Comparison of ENCODE assay signal across 14 mouse cellular contexts in the genomic region with DNA sequence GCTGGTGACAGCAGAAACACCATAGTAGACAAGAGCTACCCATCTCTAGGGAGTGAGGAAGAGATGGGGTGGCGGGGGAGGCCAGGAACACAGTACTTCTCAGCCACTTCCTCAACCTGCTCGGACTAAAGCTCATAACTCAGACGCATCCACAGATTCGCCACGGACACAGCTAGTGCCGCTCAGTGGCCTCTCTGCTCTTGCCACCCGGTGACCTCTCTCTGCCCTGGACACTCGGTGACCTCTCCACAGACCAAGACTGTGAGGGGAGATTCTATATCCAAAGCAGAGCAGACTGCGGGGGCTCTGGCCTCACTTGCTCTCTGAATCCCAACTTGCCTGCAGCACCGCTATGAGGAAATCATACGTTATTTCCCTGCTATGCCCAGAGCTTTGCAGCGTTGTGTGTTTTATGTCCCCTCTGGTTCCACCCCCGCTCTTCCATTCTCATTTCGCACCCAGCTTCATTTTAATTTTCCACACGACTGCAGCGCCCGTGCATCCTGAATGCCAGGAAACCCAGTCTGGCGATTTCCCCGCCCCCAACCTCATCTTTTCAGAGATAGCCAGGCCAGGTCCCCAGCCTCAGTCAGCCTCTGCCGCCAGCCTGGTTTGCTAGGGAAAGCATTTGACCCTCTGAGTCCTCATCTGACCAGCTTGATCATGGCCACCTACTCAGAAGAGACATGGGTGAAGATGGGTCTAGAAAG. TPM values are rescaled to one million over a fixed set of nuclear protein-coding genes. Genes with fewer than 3 reads are reported as not detected.
DNase-seq lines count a peak whose midpoint lies in the region; ATAC-seq lines count a peak whose summit lies in the region.
"Had no signal": no experiment of that assay in that cellular context is flagged by ENCODE, and none has a peak within 500 bp of the region (broad histone marks: within the 10 kb centered on the region; RNA-seq: fewer than 3 reads in every experiment).

No protein-coding gene starts in this region.

- H3K4me2 ChIP-seq in forebrain, embryonic 11.5 days (ENCODE audit: low read depth, low read length, severe bottlenecking): no peak overlapping the region
- no peak overlapping the region for H3K4me2 ChIP-seq in forebrain, embryonic 13.5 days
- H3K4me2 ChIP-seq in neural tube, embryonic 15.5 days: peak overlapping the region; percentile 29
- H3K4me2 ChIP-seq in forebrain, embryonic 12.5 days: no peak overlapping the region
- H3K4me2 ChIP-seq: lung, embryonic 14.5 days had no signal

- no peaks in the 10 kb centered on the region for H3K4me1 ChIP-seq in forebrain, embryonic 11.5 days (replicated peaks; ENCODE audit: control insufficient read depth, insufficient read depth, low read length)
- H3K4me1 ChIP-seq in forebrain, embryonic 13.5 days: no peaks in the 10 kb centered on the region
- peaks cover 9% of the 10 kb centered on the region for H3K4me1 ChIP-seq in neural tube, embryonic 15.5 days
- H3K4me1 ChIP-seq in forebrain, embryonic 12.5 days: peaks cover 3% of the 10 kb centered on the region; the same call in 1 of the 2 replicates

- no peaks in the 10 kb centered on the region for H3K36me3 ChIP-seq in forebrain, embryonic 11.5 days (ENCODE audit: control insufficient read depth, insufficient read depth, low read length)
- H3K36me3 ChIP-seq in forebrain, embryonic 13.5 days (ENCODE audit: poor library complexity, severe bottlenecking): no peaks in the 10 kb centered on the region
- no peaks in the 10 kb centered on the region for H3K36me3 ChIP-seq in neural tube, embryonic 15.5 days
- no peaks in the 10 kb centered on the region for H3K36me3 ChIP-seq in forebrain, embryonic 12.5 days (replicated peaks)

- no peak overlapping the region for H3K27ac ChIP-seq in forebrain, embryonic 11.5 days (ENCODE audit: low read depth, low read length)
- H3K27ac ChIP-seq in forebrain, embryonic 13.5 days: no peak overlapping the region
- peak overlapping the region; percentile 56 for H3K27ac ChIP-seq in neural tube, embryonic 15.5 days (replicated peaks)
- H3K27ac ChIP-seq in forebrain, embryonic 12.5 days: no peak overlapping the region

- ATAC-seq in forebrain, embryonic 11.5 days (replicated peaks; ENCODE audit: low FRiP score): no peak
- ATAC-seq in forebrain, embryonic 13.5 days: no peak
- ATAC-seq in neural tube, embryonic 15.5 days (ENCODE audit: low FRiP score): no peak
- no peak for ATAC-seq in forebrain, embryonic 12.5 days (ENCODE audit: low FRiP score)

- DNase-seq in forebrain, embryonic 11.5 days (ENCODE audit: low spot score): peak; percentile 45
- peak; percentile 33 to 53 for DNase-seq in kidney, postnatal 4 days
- DNase-seq in kidney, adult 18-20 months: no peak
- DNase-seq in right cerebral cortex, adult 18-20 months: peak; percentile 16
- no peak for DNase-seq in right cerebral cortex, postnatal 36 days (ENCODE audit: low spot score in 2 of 2)
- DNase-seq: cerebellum, adult 18-20 months; heart, adult 18-20 months; kidney, adult 8-10 months; lung, embryonic 14.5 days had no signal

- H3K9me3 ChIP-seq in forebrain, embryonic 11.5 days (ENCODE audit: control insufficient read depth, low read length): no peaks in the 10 kb centered on the region
- no peaks in the 10 kb centered on the region for H3K9me3 ChIP-seq in forebrain, embryonic 13.5 days (replicated peaks)
- no peaks in the 10 kb centered on the region for H3K9me3 ChIP-seq in neural tube, embryonic 15.5 days (replicated peaks)
- H3K9me3 ChIP-seq in forebrain, embryonic 12.5 days: no peaks in the 10 kb centered on the region

- no peaks in the 10 kb centered on the region for H3K27me3 ChIP-seq in forebrain, embryonic 11.5 days (ENCODE audit: control insufficient read depth, insufficient read depth, low read length)
- H3K27me3 ChIP-seq in forebrain, embryonic 13.5 days: peaks cover 17% of the 10 kb centered on the region
- peaks cover 5% of the 10 kb centered on the region; the same call in 1 of the 2 replicates for H3K27me3 ChIP-seq in neural tube, embryonic 15.5 days (replicated peaks)
- H3K27me3 ChIP-seq in forebrain, embryonic 12.5 days: peaks cover 5% of the 10 kb centered on the region; the same call in 1 of the 2 replicates

- WGBS in forebrain, embryonic 11.5 days: 66% methylated on average over 20 of the region's 20 CpGs
- 69% methylated on average over 20 of the region's 20 CpGs for WGBS in forebrain, embryonic 13.5 days
- 40% methylated on average over 20 of the region's 20 CpGs for WGBS in neural tube, embryonic 15.5 days
- WGBS in forebrain, embryonic 12.5 days: 73% methylated on average over 20 of the region's 20 CpGs

- H3K9ac ChIP-seq in forebrain, embryonic 11.5 days (ENCODE audit: low read length): no peak overlapping the region
- no peak overlapping the region for H3K9ac ChIP-seq in forebrain, embryonic 13.5 days
- no peak overlapping the region for H3K9ac ChIP-seq in neural tube, embryonic 15.5 days (replicated peaks)
- H3K9ac ChIP-seq in forebrain, embryonic 12.5 days: no peak overlapping the region
- H3K9ac ChIP-seq: lung, embryonic 14.5 days had no signal

- H3K4me3 ChIP-seq in forebrain, embryonic 11.5 days (ENCODE audit: low read depth, low read length): no peak overlapping the region
- no peak overlapping the region for H3K4me3 ChIP-seq in forebrain, embryonic 13.5 days
- H3K4me3 ChIP-seq in neural tube, embryonic 15.5 days (replicated peaks): no peak overlapping the region
- no peak overlapping the region for H3K4me3 ChIP-seq in forebrain, embryonic 12.5 days (replicated peaks)

RNA-seq across cellular contexts. Expression of gene Tmem114, which starts 7.8 kb away (rescaled TPM):
- not detected in 2 replicates for polyA plus RNA-seq in forebrain, embryonic 11.5 days (2014; fragmentation: Nextera tagmentation; extraction: Ambion mirVana)
- polyA plus RNA-seq in forebrain, embryonic 13.5 days (2015; fragmentation: Nextera tagmentation; extraction: Ambion mirVana): not detected in 2 replicates
- 1.3 and 1.5 TPM in 2 replicates for polyA plus RNA-seq in neural tube, embryonic 15.5 days (2015; fragmentation: Nextera tagmentation; extraction: Ambion mirVana)
- not detected in 2 replicates for polyA plus RNA-seq in forebrain, embryonic 12.5 days (2016; fragmentation: Nextera tagmentation; extraction: Ambion mirVana)
- polyA plus RNA-seq: heart, postnatal 0 days; lung, embryonic 14.5 days; spleen, adult 2 months had no signal

RNA-seq across cellular contexts. Expression of gene Mettl22, which starts 53.4 kb away (rescaled TPM):
- polyA plus RNA-seq in forebrain, embryonic 11.5 days (2014; fragmentation: Nextera tagmentation; extraction: Ambion mirVana): 16.4 and 22.1 TPM in 2 replicates
- 28.9 and 31.6 TPM in 2 replicates for polyA plus RNA-seq in forebrain, embryonic 13.5 days (2015; fragmentation: Nextera tagmentation; extraction: Ambion mirVana)
- 45.7 and 54.2 TPM in 2 replicates for polyA plus RNA-seq in neural tube, embryonic 15.5 days (2015; fragmentation: Nextera tagmentation; extraction: Ambion mirVana)
- 19.3 and 21.1 TPM in 2 replicates for polyA plus RNA-seq in forebrain, embryonic 12.5 days (2016; fragmentation: Nextera tagmentation; extraction: Ambion mirVana)

Comparison
In these comparisons a context has a peak if more than half of its experiments do, and no peak if none do; other contexts are left out.
1. DNase-seq: peak in forebrain, embryonic 11.5 days (single experiment), kidney, postnatal 4 days (2 of 2) and right cerebral cortex, adult 18-20 months (single experiment); none in kidney, adult 18-20 months (single experiment) and right cerebral cortex, postnatal 36 days (0 of 2).